Mouse (Mus musculus): ENCODE measurements around the gene Pcbp3. TPM values are rescaled to one million over a fixed set of nuclear protein-coding genes. Genes with fewer than 3 reads are reported as not detected.

The Pcbp3 gene
- total RNA-seq, 2 experiments from 2014 or later: 63.6 to 66.6 TPM

Other genes starting within 250 kb of the Pcbp3 start
- gene Col6a1, start 235.7 kb downstream of the Pcbp3 start, total RNA-seq (2021): 10 to 100 TPM; 16.6 to 19.7 TPM
- 10 to 100 TPM; 20.9 to 23.1 TPM for gene Slc19a1, start 70.4 kb upstream of the Pcbp3 start, total RNA-seq (2021)
- 1 to 10 TPM; 3.3 to 3.8 TPM for gene Col18a1, start 204.7 kb upstream of the Pcbp3 start, total RNA-seq (2021)